Mouse (Mus musculus): ENCODE data around the gene Atf3. TPM values are rescaled to one million over a fixed set of nuclear protein-coding genes. Genes with fewer than 3 reads are reported as not detected.

Gene Atf3
- polyA plus RNA-seq, 1 experiment from 2014 or later = 5.9 TPM

GRCm38 (mm10) chr1:191204876-191205275, 13.0 kb downstream of the Atf3 start:
- no peak overlapping the region for H3K9ac ChIP-seq (ENCODE audit: low read length)
- H3K4me3 ChIP-seq (replicated peaks; ENCODE audit: low read length) = no peak overlapping the region
- no peak overlapping the region; the same call in 1 of the 2 replicates for H3K27ac ChIP-seq (ENCODE audit: low read length)
- no peaks in the 10 kb centered on the region for H3K36me3 ChIP-seq (ENCODE audit: control insufficient read depth, insufficient read depth, low read length)
- no peak for ATAC-seq (ENCODE audit: insufficient read depth, low FRiP score)
- no peaks in the 10 kb centered on the region for H3K9me3 ChIP-seq (replicated peaks; ENCODE audit: control insufficient read depth, low read length)
- no peaks in the 10 kb centered on the region for H3K27me3 ChIP-seq (ENCODE audit: control insufficient read depth, insufficient read depth, low read length)
- H3K4me2 ChIP-seq (ENCODE audit: low read depth, low read length) = no peak overlapping the region
- 53% methylated on average over 5 of the region's 5 CpGs for WGBS
- no peaks in the 10 kb centered on the region for H3K4me1 ChIP-seq (ENCODE audit: control insufficient read depth, insufficient read depth, low read length)

- Histone ChIP-seq H3K4me3 (replicated peaks; ENCODE audit: low read length) (no peak overlapping the region), H3K27me3 (ENCODE audit: control insufficient read depth, insufficient read depth, low read length) (no peaks in the 10 kb centered on the region), H3K36me3 (ENCODE audit: control insufficient read depth, insufficient read depth, low read length) (no peaks in the 10 kb centered on the region), H3K9me3 (replicated peaks; ENCODE audit: control insufficient read depth, low read length) (no peaks in the 10 kb centered on the region), H3K4me1 (ENCODE audit: control insufficient read depth, insufficient read depth, low read length) (no peaks in the 10 kb centered on the region), H3K27ac (ENCODE audit: low read length) (no peak overlapping the region), H3K4me2 (ENCODE audit: low read depth, low read length) (no peak overlapping the region), H3K9ac (ENCODE audit: low read length) (no peak overlapping the region)
- WGBS = 67% methylated on average over 2 of the region's 2 CpGs
- no peak for ATAC-seq (ENCODE audit: insufficient read depth, low FRiP score)
Measured at GRCm38 (mm10) chr1:191203496-191203895, 14.3 kb downstream of the Atf3 start.

DNA sequence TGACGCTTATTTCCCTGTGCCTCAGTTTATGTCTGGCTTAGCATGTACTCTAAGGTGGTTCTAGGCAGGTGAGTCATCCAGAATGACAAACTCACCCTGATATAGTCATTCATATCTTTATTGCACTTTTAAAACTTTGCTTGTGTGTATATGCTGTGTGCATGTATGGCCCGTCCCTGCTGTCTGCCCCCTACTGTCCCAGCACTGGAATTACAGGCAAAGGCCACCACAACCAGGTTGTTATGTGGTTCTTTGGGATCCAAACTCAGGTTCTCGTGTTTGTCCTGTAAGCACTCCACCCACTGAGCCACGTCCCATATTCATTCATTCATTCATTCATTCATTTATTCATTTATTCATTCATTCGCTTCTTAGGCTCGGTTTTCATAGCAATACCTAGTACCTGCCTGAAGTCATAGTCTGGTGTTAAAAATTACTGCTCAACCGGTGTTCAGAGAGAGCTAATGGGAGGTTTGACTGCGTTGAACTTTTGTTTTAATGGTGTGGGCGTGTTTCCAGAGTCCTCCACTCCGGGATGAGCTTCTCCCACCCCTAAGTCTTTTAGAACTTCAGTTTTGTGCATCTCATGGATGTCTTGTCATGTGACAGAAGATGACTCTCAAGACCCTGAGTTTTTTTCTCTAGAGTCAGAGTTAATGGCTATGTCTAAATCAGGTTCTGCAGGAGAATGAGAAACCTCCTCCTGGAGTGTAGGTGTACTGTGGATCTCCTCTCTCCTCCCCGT, 15.5 kb downstream of the Atf3 start:
- Histone ChIP-seq H3K27me3 (ENCODE audit: control insufficient read depth, insufficient read depth, low read length) (no peaks in the 10 kb centered on the region), H3K9ac (ENCODE audit: low read length) (no peak overlapping the region), H3K27ac (ENCODE audit: low read length) (no peak overlapping the region), H3K4me2 (ENCODE audit: low read depth, low read length) (no peak overlapping the region), H3K4me3 (replicated peaks; ENCODE audit: low read length) (no peak overlapping the region), H3K4me1 (ENCODE audit: control insufficient read depth, insufficient read depth, low read length) (no peaks in the 10 kb centered on the region), H3K9me3 (replicated peaks; ENCODE audit: control insufficient read depth, low read length) (no peaks in the 10 kb centered on the region), H3K36me3 (ENCODE audit: control insufficient read depth, insufficient read depth, low read length) (no peaks in the 10 kb centered on the region)
- no peak for ATAC-seq (ENCODE audit: insufficient read depth, low FRiP score)
- 78% methylated on average over 11 of the region's 11 CpGs for WGBS

GRCm38 (mm10) chr1:191200816-191201602, 16.8 kb downstream of the Atf3 start:
- no peak overlapping the region for H3K9ac ChIP-seq (ENCODE audit: low read length)

DNA sequence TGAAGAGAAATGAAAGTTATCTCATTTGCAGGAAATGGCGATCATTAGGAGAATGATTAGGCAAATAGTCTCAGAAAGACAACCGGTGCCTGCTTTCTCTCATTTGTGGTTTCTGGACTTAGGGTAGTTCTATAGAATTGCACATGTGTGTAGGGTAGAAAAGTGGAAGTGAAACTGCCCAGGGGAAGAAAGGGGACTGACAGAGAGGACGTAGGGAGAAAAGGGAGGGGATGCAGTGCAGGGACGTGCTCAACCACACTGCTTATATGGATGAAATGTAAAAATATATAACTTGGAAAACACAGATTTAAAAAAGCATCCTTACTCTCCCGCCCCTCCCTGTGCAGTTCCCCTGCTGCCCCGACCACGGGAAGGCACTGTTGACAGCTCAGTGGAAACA, 19.9 kb downstream of the Atf3 start:
- no peak overlapping the region for H3K4me3 ChIP-seq (replicated peaks; ENCODE audit: low read length)
- H3K9ac ChIP-seq (ENCODE audit: low read length) = no peak overlapping the region
- no peaks in the 10 kb centered on the region for H3K27me3 ChIP-seq (ENCODE audit: control insufficient read depth, insufficient read depth, low read length)
- 62% methylated on average over 7 of the region's 7 CpGs for whole genome bisulfite sequencing
- no peak overlapping the region for H3K27ac ChIP-seq (ENCODE audit: low read length)
- no peaks in the 10 kb centered on the region for H3K9me3 ChIP-seq (replicated peaks; ENCODE audit: control insufficient read depth, low read length)
- H3K36me3 ChIP-seq (ENCODE audit: control insufficient read depth, insufficient read depth, low read length) = no peaks in the 10 kb centered on the region
- peaks cover 5% of the 10 kb centered on the region; the same call in 1 of the 2 replicates for H3K4me1 ChIP-seq (ENCODE audit: control insufficient read depth, insufficient read depth, low read length)
- no peak for ATAC-seq (ENCODE audit: insufficient read depth, low FRiP score)
- H3K4me2 ChIP-seq (ENCODE audit: low read depth, low read length) = no peak overlapping the region

More at GRCm38 (mm10) chr1:191200816-191201602, 16.8 kb downstream of the Atf3 start:
- no peaks in the 10 kb centered on the region for H3K36me3 ChIP-seq (ENCODE audit: control insufficient read depth, insufficient read depth, low read length)
- no peaks in the 10 kb centered on the region for H3K4me1 ChIP-seq (ENCODE audit: control insufficient read depth, insufficient read depth, low read length)
- 81% methylated on average over 9 of the region's 9 CpGs for WGBS
- H3K27me3 ChIP-seq (ENCODE audit: control insufficient read depth, insufficient read depth, low read length) = no peaks in the 10 kb centered on the region
- ATAC-seq (ENCODE audit: insufficient read depth, low FRiP score) = no peak
- H3K9me3 ChIP-seq (replicated peaks; ENCODE audit: control insufficient read depth, low read length) = no peaks in the 10 kb centered on the region
- no peak overlapping the region for H3K27ac ChIP-seq (ENCODE audit: low read length)
- H3K4me2 ChIP-seq (ENCODE audit: low read depth, low read length) = no peak overlapping the region
- H3K4me3 ChIP-seq (replicated peaks; ENCODE audit: low read length) = no peak overlapping the region

DNA sequence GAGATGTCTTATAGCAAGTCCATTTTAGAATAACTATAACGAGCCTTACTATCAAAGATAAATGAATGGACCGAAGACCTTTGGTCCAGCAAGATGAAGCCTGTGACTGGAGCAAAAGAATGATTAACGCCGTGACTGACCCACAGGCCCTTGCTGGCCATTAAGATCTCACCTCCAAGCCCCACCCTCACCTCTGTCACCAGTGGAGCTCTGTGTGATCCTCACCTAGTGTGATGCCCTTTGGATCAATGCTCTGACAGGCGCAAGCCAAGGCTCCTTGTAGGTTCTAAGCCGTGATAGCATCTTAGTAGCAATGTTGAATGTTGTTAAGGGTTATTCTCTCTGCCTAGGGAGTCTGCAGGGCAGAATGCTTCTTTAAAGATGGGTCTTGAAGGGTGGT, 21.8 kb downstream of the Atf3 start:
- Histone ChIP-seq H3K36me3 (ENCODE audit: control insufficient read depth, insufficient read depth, low read length) (no peaks in the 10 kb centered on the region), H3K27me3 (ENCODE audit: control insufficient read depth, insufficient read depth, low read length) (no peaks in the 10 kb centered on the region), H3K4me1 (ENCODE audit: control insufficient read depth, insufficient read depth, low read length) (peaks cover 5% of the 10 kb centered on the region; the same call in 1 of the 2 replicates), H3K9ac (ENCODE audit: low read length) (no peak overlapping the region), H3K4me2 (ENCODE audit: low read depth, low read length) (no peak overlapping the region), H3K27ac (ENCODE audit: low read length) (no peak overlapping the region), H3K4me3 (replicated peaks; ENCODE audit: low read length) (no peak overlapping the region), H3K9me3 (replicated peaks; ENCODE audit: control insufficient read depth, low read length) (no peaks in the 10 kb centered on the region)
- no peak for ATAC-seq (ENCODE audit: insufficient read depth, low FRiP score)
- WGBS = 86% methylated on average over 6 of the region's 6 CpGs

- no peak overlapping the region for H3K4me3 ChIP-seq (replicated peaks; ENCODE audit: low read length)
- peaks cover 5% of the 10 kb centered on the region; the same call in 1 of the 2 replicates for H3K4me1 ChIP-seq (ENCODE audit: control insufficient read depth, insufficient read depth, low read length)
- no peak overlapping the region for H3K9ac ChIP-seq (ENCODE audit: low read length)
- H3K9me3 ChIP-seq (replicated peaks; ENCODE audit: control insufficient read depth, low read length) = no peaks in the 10 kb centered on the region
- peak overlapping the region; percentile 62 for H3K27ac ChIP-seq (ENCODE audit: low read length)
- H3K36me3 ChIP-seq (ENCODE audit: control insufficient read depth, insufficient read depth, low read length) = no peaks in the 10 kb centered on the region
- H3K27me3 ChIP-seq (ENCODE audit: control insufficient read depth, insufficient read depth, low read length) = peaks cover 4% of the 10 kb centered on the region; the same call in 1 of the 2 replicates
- WGBS = 31% methylated on average over 14 of the region's 14 CpGs
- ATAC-seq (ENCODE audit: insufficient read depth, low FRiP score) = peak; percentile 27; the same call in 1 of the 2 replicates
- H3K4me2 ChIP-seq (ENCODE audit: low read depth, low read length) = peak overlapping the region; percentile 30
Measured at GRCm38 (mm10) chr1:191193657-191194424, 24.0 kb downstream of the Atf3 start.

- no peak for ATAC-seq (ENCODE audit: insufficient read depth, low FRiP score)
- H3K27me3 ChIP-seq (ENCODE audit: control insufficient read depth, insufficient read depth, low read length) = peaks cover 9% of the 10 kb centered on the region; the same call in 1 of the 2 replicates
- no peak overlapping the region for H3K4me2 ChIP-seq (ENCODE audit: low read depth, low read length)
- peaks cover 5% of the 10 kb centered on the region; the same call in 1 of the 2 replicates for H3K4me1 ChIP-seq (ENCODE audit: control insufficient read depth, insufficient read depth, low read length)
- no peak overlapping the region for H3K9ac ChIP-seq (ENCODE audit: low read length)
- no peak overlapping the region for H3K4me3 ChIP-seq (replicated peaks; ENCODE audit: low read length)
- H3K27ac ChIP-seq (ENCODE audit: low read length) = no peak overlapping the region
- H3K36me3 ChIP-seq (ENCODE audit: control insufficient read depth, insufficient read depth, low read length) = no peaks in the 10 kb centered on the region
- no peaks in the 10 kb centered on the region for H3K9me3 ChIP-seq (replicated peaks; ENCODE audit: control insufficient read depth, low read length)
- 83% methylated on average over 6 of the region's 6 CpGs for WGBS
Measured at GRCm38 (mm10) chr1:191192751-191193150, 25.1 kb downstream of the Atf3 start.
